Mouse (Mus musculus) thymus, postnatal 4 days (tissue): ENCODE data around the gene Apoe.
A peak's percentile ranks its signal among the peaks of the same experiment; 100 is the strongest.
"Not testable (repeated sequence)": the region's sequence is repeated elsewhere in the genome, so short reads cannot be mapped to it uniquely, and the experiment has no call there.

Experiments used
- DNase-seq: peaks from one replicate; pipeline ENCODE4 v3.0.0; 2021

The Apoe gene

DNA sequence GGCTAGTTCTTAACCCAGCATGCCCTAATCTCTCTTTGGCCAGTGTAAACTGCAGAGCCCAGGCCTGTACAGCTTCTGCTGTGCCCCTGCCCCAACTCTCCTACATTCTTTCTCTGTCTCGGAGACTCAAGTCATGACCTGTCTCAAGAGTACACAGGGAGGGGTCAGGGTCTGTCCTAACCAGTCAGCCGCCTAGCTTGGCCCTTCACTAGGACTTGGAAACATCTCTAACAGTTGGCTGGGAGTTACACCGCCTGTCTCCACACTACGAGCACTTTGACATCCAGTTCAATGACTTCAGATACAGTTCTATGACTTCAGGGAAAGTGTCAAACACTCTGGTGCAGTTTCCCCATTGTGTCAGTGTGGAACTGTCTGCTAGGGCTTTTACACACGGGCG, 7.6 kb downstream of the Apoe start:
- no peak for DNase-seq

DNA sequence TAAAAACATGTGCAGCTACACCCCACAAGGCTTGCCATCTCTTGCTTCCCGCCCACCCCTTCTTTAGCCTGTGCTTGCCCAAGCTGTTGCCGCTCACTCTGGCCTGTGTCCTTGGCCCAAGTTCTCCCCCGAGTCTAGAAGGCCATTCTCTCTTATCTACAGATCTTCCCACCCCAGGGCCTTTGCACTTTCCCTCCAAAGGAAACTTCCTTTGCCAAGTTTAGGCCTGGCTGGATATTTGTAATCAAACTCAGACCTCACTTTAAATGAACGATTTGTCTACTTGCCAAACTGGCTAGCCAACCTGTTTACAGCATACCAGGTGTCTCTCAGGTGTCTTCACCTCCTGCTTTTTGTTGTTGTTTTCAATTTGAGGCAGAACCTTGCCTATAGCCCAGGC, 8.1 kb downstream of the Apoe start:
- no peak for DNase-seq

DNA sequence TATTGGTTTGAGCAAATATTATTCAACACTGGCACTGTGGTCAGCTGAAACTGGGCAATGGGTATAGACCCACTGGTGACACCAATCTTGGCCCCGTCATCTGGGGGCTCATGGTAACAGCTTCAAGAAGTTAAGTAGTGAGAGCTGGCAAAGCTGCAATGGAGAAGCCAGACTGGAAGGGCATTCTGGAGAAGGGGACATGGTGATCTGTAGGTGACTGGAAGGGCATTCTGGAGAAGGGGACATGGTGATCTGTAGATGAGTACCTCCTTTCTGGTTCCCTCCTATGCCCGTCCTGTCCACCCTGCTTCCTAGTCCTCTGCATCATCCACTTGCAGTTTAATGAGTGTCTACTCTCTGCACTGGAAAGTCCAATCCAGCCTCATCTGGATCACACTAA, 10.4 kb downstream of the Apoe start:
- no peak for DNase-seq

DNA sequence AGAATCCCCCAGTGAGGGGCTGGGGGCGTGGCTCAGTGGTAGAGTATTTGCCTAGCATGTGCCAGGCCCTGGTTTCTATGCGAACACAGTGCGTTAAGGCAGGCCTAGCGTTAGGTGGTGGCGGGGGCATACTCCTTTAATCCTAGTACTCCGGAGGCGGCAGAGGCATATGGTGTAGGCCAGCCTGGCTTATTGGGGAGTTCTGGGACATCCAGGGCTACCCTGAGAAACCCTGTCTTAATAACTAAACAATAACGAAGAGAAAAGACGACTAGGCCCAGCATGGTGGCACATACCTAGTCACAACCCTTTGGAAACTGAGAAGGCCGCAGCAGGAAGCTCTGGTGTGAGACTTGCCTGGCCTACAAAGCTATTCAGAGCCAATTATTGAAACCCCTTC, 10.9 kb downstream of the Apoe start:
- DNase-seq = no peak

DNA sequence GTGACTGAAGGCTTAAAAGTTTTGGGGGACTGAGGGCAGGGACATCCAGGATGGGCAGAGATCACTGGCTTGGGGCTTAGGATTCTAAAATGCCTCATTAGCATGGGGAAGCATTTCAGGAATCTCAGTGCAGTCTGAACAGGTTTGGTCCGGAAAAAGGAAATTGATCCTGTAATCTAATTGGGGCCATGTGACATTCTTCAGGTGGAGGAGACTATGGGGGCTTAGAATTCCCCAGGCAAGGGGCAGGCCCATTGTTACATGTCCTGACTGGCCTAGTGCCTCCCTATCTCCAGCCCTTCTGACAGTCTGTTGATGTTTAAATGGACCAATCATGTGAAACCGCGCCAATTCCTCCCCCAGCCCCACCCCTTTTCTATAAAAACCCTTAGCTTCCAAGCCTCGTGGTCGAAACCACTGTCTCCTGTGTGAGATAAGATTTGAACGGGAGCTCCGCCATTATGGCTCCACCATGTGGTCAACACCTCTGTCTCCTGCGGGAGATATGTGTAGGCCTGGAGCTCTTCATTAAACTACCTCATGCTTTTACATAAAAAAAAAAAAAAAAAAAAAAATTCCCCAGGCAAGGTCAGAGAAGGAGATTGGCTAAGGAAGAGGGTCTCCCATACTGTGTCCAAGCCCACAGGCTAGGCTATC, 11.9 kb downstream of the Apoe start:
- DNase-seq = not testable (repeated sequence)

DNA sequence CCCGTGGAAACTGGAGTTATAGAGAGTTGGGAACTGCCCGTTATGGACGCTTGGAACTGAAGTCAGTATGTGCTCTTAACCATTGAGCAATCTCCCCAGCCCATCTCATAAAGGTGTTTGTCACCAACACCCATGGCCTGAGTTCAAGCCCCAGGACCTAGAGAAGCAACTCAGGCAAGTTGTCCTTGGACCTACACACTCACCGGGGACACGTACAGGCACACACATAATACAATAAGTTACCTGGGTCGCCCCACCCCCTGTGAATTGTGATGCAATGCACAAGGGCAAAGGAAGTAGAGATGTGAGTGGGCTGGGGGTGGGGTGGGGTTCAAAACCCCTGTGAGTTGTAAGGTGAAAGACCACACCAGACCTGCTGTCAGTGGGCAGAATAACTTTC, 12.5 kb downstream of the Apoe start:
- no peak for DNase-seq

DNA sequence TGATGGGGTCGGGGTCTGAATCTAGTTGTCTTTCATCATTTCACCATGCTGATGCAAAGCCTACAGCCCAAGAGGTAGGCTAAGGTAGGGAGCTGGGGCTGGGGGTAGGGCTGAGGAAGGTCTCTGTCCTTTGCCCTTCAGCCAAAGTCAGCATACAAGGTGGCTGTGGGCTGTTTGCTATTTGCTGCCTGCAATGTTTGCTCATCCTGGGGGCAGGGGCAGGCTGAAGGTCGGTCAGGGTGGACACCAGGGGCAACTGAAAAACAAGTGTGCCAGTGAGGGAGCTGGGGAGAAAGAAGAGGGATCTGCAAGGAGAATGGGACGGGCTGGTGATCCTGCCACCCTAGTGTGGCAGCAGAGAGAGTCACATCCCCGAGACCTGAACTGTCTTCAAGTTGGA, 13.6 kb downstream of the Apoe start:
- DNase-seq = no peak

DNA sequence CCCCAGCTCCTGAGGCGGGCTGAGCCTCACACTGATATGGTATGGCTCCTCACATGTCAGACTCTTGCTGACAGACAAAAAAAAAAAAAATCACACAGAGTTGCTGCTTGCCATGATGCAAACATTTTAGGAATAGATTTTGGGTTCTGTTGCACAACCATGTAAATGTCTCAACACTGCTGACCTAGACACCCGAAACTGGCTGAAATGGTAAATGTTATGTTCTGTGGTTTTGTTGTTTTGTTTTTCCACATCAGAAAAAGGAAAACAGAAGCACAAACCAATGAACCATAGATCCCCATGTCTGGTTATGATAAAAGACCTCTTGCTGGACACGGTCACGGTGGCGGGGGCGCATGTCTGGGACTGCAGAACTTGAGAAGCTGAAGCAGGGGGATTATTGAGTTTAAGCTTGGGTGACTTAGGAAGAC, 15.2 kb downstream of the Apoe start:
- DNase-seq = no peak

DNA sequence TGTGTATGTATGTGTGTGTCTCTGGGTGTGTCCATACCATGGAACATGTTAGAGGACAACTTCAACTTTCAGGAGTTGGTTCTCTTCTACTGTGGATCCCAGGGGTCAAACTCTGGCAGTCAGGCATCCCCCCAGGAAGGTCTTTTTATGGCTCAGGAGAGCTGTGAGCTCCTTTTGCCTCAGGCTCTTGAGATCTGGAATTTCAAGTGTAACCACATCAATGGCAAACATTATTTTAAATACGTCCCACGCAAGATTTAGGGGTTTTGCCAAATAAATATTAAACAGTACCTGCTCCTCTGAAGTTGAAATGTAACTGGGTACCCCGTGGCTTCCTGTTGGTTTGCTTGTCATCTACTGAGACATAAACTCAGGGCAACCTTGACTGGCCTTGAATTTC, 16.0 kb downstream of the Apoe start:
- DNase-seq = no peak

DNA sequence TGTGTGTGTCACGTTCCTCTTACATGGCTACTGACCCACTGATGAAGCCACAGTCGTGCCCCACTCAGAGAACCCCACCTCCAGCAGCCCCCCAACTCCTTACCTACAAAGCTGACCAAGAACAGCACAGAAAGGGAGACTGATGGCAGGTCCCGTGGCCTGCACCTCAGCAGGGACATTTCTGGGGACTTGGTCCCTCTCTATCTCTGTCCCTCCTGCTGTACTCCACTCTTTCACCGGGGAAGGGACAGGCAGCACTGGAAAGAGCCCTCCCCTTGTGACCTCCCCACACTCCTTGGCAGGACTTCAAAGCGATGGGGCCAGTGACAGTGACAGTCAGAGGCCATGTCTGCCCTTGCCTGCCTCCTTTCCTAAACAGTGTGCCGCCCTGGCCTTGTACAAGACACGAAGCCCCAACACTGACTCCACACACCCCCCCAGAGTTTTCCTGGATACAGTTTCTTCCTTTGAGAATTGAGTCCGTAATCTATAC, 17.7 kb downstream of the Apoe start, which contains the start of the genes Gm44805 and Apoc4:
Gene Gm44805, minus strand, starts transcription at position 222 of the 493 bp plus-strand sequence.
Gene Apoc4, minus strand, starts transcription at position 278 of the 493 bp plus-strand sequence.
- no peak for DNase-seq

DNA sequence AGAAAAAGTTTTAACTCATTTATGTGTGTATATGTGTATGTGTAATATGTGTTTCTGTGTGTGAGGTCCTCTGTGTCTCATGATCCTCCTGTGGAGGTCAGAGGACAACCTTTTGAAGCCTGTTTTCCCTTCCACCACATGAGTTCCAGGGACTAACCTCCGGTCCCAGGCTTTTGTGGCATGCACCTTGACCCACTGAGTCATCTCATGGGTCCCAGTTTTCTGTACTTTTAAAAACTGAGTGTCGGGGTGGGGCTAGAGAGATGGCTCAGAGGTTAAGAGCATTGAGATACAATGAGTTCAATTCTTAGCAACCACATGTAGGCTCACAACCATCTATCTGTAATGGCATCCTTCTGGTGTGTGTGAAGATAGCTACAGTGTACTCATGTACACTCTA, 18.3 kb downstream of the Apoe start:
- no peak for DNase-seq

DNA sequence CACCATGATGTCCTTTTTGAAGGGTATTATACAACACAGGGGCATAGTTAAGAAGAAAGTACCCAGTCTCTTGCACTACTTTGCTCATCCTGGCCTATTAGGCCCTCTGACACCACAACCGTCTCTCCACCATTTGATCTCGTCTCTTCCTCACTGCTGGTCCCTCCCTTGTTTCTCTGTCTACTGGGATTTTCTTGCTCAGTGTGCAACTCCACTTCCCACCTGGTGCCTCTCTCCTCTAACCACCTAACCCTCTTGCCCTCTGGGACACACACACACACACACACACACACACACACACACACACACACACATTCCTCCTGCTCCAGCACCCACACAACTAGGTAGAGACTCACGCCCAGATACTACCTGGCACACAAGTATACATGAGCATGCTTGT, 20.1 kb downstream of the Apoe start:
- DNase-seq = no peak

DNA sequence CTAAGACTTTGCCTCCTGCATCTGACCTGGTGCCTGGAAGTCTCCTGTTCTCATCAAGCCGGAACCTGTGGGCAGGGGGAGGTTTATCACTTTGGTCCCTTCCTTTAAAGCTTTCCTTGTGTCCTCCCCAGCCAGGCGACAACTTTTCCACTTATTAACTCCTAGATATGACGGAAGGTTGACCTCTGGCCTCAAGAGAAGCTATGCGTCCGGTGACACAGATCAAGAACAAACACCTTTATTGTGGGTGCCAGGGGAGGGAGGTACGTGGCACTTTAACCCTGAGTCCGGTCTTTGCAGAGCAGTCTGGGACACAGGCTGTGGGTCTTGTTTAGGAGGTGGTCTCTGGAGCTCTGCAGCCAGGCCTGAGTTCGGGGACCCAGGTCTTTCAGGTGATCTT, 21.1 kb downstream of the Apoe start, which contains the start of gene Apoc2:
Gene Apoc2, minus strand, starts transcription at position 70 of the 400 bp plus-strand sequence.
- no peak for DNase-seq

DNA sequence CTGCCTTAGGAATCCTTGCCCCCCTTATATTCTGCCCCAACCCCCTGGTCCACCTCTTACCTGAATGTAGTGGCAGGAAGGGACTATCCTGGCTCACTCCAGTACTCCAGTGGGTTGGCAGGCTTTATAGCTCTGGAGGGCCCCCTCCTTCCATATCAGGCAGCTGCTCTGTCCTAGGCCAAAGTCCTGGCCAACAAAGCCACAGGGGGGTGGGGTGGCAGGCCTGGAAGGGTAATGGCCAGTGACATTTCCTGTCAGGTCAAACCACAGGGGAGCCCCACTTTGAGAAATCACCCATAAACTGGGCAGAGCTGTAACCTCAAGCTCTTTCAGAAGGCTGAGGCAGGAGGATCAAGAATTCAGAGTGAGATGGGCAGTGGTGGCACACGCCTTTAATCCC, 22.3 kb downstream of the Apoe start:
- no peak for DNase-seq

DNA sequence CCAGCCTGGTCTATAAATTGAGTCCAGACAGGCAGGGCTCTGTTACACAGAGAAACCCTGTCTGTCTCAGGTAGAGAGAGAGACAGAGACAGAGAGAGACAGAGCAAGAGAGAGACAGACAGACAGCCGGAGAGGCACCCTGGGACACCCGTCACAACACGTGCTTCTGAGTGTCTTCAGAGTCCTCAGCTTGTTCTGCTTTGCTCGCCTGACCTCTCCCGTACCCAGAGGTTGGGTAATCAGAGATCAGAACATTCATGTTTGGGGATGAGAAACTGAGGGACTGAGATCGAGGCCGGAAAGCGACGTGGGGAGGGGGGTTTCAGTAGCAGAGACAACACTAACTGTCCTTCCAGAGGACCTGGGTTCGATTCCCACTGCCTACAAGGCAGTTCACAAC, 23.2 kb downstream of the Apoe start:
- DNase-seq = no peak

DNA sequence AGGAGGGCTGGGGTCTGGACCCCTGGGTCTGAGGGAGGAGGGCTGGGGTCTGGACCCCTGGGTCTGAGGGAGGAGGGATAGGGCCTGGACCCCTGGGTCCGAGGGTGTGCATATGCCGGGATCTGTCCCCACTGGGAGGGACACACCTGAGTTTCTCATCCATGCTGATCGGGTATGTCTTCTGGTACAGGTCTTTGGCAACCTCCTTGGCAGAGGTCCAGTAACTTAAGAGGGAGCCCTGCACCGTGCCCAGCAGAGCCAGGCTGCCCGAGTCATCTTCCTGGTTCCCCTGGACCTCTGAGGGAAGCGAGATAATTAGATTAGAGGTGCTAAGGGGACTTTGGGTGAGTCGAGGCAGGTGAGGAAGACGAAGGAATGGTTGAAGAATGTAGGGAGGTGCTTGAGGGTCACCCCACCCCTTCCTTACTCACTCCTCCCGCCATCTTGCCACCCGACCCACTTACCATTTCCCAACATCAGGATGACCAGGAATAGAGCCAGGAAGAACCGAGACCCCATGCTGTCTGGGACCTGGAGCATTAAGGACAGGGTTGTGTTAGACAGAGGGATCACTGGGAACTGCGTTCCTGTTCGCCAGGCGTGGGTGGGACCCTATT, 25.8 kb downstream of the Apoe start:
- no peak for DNase-seq

DNA sequence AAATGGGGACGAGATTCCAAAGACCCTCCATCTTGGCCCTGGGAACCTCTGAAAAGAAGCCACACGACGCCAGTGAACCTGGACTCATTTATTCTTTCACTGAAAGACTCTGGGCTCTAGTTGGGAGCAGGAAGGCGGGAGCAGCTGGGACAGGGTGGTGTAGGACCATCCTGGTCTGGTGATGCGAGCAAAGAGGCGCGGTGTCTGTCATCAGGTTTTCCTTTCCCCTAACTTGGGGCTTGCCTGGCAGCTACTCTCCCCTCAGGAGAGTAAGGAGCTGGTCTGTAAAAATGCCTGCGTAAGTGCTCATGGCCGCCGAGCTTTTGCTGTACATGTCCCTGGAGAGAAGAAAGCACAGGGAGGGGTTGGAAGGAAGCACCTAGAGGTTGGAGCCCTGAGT, 27.5 kb downstream of the Apoe start:
- no peak for DNase-seq

DNA sequence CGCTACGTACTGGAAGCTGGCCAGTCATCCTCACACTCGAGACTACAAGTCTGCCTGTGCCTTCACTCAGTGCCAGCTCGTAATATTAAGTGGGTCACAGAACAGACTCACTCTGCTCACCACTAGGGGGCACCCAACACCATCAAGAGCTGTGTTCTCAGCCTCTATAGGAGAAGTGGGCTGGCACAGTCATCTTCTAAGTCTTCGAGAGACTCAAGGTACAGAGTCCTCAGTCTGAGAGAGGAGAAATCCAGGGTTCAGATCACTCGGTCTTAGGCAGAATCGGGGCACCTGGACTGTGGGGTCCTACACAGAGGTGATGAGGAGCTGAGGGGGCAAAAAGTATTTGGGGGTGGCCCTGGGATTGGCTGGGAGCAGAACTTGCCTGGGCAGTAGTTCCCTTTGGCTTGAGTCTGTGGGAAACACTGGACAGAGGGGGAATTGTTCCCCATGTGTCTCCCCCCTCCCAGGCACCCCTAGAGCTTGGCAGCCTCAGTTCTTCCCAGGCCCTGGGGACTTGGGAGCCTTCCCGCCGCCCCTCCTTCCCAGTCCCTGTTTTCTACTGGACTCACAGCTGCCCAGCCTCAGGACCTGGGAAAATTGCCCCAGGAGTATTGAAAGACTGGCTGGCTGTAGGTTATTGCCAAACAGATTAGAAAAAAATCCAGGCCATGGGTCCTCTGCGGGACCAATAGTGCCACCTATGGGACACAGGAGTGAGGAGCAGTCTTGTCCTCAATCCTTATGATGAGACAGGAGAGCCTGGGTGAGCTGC, 29.9 kb downstream of the Apoe start:
- DNase-seq = peak; percentile 94

DNA sequence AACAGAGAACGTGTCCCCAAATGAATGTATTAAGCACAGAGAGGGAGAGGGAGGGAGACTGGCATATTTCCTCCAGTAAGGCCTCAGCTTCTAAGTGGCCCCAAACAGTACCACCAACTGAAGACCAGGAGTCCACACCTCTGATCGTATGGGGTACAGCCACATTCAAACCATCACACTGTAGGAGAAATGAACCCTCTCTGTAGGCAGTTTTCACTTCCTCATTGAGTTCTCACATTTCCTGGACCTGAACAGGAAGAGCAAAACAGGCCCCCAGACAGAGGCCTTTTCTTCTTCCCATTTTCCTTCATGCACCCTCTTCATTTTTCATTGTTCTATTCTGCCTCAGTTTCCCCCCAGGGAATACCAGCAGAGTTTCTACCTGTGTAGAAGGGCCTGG, 31.6 kb downstream of the Apoe start:
- DNase-seq = no peak

DNA sequence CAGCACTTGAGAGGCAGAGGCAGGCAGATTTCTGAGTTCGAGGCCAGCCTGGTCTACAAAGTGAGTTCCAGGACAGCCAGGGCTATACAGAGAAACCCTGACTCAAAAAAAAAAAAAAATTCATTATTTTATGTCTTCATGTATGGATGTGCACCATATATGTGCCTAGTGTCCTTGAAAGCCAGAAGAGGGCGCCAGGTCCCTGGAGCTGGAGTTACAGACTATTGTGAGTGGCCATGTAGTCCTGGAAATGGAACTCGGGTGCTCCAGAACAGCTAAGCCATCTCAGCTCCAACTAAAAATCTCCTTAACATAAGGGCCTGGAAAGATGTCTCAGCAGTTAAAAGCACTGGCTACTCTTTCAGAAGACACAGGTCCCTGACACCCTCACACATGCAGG, 32.2 kb downstream of the Apoe start:
- DNase-seq = peak; percentile 23

DNA sequence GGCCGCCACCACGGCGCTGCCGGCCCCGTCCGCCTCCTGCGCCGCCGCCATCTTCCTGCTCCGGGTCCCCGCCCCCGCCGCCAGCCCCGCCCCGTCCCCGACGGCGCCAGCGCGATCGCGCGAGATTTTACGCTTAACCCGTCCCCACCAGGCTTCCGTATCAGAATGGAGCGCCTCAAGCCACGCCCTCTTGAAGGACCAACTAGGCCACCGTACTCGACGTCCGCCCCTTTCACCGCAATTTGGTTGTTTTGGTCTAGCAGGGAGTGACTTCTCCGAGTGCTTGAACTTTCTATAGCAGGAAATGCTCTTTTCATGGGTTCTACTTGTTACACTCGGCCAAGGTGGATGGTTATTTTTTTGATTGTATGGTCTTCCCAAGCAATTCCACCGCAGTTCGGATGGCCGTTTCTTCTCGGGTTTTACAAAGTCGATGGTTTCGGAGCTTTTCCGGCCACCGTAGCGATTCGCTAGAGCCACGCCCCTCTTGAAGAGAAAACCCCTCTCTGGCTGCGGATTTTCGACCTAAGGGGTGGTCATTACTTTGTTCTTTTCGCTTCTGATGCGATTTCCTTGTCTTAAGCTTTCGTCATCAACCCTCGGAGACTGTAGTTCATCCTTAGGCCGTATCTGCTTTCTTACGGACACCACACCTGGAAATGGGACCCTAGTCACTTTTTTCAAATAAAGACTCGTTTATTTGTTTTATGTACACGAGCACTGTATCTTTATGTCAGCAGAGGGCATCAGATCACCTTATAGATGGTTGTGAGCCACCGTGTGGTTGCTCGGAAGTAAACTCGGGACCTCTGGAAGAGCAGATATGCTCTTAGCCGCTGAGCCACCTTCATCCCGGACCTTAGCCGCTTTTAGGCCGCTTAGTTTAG, 33.8 kb downstream of the Apoe start, which contains the start of gene Clptm1:
Gene Clptm1, minus strand, starts transcription at position 79 of the 887 bp plus-strand sequence.
- DNase-seq = peak; percentile 97

DNA sequence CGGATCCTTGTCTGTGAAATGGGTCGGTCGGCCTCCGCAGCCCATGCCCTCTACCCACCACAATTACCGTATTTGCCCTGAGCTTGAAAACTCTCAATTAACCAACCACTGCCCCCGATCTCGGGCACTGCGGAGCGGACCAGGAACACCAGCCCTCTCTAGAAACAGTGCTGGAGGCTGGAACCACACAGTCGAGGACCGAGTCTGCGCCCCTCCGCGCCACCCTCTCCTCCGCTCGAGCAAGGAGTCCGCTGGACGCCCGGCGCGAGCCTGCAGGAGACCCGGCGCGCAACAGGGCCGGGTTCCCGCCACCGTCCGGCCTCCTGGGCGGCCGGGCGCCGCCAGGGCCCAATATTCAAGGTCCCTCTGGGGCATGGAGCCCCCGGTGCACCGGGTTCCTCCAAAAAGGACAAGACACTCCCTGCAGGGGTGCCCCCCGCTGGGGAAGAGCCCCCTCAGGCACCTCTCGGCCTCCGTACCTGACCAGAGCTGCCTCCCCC, 34.5 kb downstream of the Apoe start:
- no peak for DNase-seq
